Mouse (Mus musculus) neural tube, embryonic 14.5 days (tissue): ENCODE results near the gene Akip1. TPM values are rescaled to one million over a fixed set of nuclear protein-coding genes. Genes with fewer than 3 reads are reported as not detected.

Experiments
- ATAC-seq: fragments of 200-750 bp; cut with Nextera tagmentation; 2 replicates; pipeline ENCODE4 v1.8.0; 2017; ENCODE audit warnings: low read depth, mild to moderate bottlenecking, moderate TSS enrichment, moderate library complexity
- H3K27ac ChIP-seq: fragments of 300-500 bp; sonication (generic); 2 replicates; pipeline ENCODE4 v1.5.1; 2014; ENCODE audit warnings: low read depth, mild to moderate bottlenecking, control low read depth, low read length, moderate library complexity, mixed read lengths
- H3K27me3 ChIP-seq: fragments of 300-500 bp; sonication (generic); 2 replicates; pipeline ENCODE4 v1.6.1; 2014; ENCODE audit warnings: low read length; ENCODE audit not compliant: control insufficient read depth, insufficient read depth
- H3K36me3 ChIP-seq: fragments of 300-500 bp; sonication (generic); 2 replicates; pipeline ENCODE4 v1.6.1; 2014; ENCODE audit warnings: low read length, mixed read lengths; ENCODE audit not compliant: control insufficient read depth, insufficient read depth
- H3K4me1 ChIP-seq: fragments of 300-500 bp; sonication (generic); 2 replicates; pipeline ENCODE4 v1.6.1; 2014; ENCODE audit warnings: low read length; ENCODE audit not compliant: control insufficient read depth, insufficient read depth
- H3K4me2 ChIP-seq: fragments of 300-500 bp; sonication (generic); 2 replicates; pipeline ENCODE4 v1.6.1; 2014; ENCODE audit warnings: mild to moderate bottlenecking, low read depth, low read length, control low read depth
- H3K4me3 ChIP-seq: fragments of 300-500 bp; sonication (generic); 2 replicates; pipeline ENCODE4 v1.5.1; 2014; ENCODE audit warnings: low read depth, low read length, control low read depth, mixed read lengths
- H3K9ac ChIP-seq: fragments of 300-500 bp; sonication (generic); replicated peaks from 2 replicates; pipeline ENCODE4 v1.6.1; 2014; ENCODE audit warnings: low read depth, mild to moderate bottlenecking, control low read depth, low read length, mixed read lengths
- H3K9me3 ChIP-seq: fragments of 300-500 bp; sonication (generic); 2 replicates; pipeline ENCODE4 v1.6.1; 2016; ENCODE audit warnings: low read length; ENCODE audit not compliant: control insufficient read depth
- WGBS: fragments of 180-500 bp; shearing (Covaris S2); extraction: QIAGEN DNeasy Blood & Tissue Kit; methylation state at CpG from one replicate; pipeline ENCODE4 v1.1.7; 2014; 5-methylcytosine and 5-hydroxymethylcytosine counted together
- polyA plus RNA-seq: library from polyadenylated mRNA; unstranded; fragments of >200 nt; fragmentation: Nextera tagmentation; extraction: Ambion mirVana; gene quantifications from 2 replicates; pipeline ENCODE4 v1.2.1, GENCODE M21; 2014

Akip1 gene
- polyA plus RNA-seq, 1 experiment from 2014 or later = 12.9 TPM

DNA sequence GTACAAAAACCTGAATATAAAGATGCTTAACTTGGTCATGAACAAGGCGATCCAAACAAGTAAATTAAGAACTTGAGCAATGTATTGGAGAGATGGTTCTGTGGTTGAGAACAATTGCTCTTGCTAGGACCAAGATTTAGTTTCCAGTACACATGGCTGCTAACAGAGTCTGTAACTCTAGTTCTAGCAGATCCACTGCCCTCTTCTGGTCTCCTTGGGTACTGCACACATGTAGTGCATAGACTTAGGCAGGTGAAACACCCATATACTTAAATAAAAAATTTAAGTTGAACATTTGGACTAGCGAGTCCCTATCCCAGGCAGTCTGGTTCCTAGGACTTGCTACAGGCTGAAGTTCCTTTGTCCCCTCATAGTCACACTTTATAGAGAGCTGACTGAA lies 19.1 kb downstream of the Akip1 start:
- WGBS = 99% methylated on average over 2 of the region's 2 CpGs
- H3K27ac ChIP-seq = no peak overlapping the region
- no peak for ATAC-seq
- no peak overlapping the region for H3K4me2 ChIP-seq
- no peak overlapping the region for H3K9ac ChIP-seq
- no peaks in the 10 kb centered on the region for H3K9me3 ChIP-seq
- no peaks in the 10 kb centered on the region for H3K36me3 ChIP-seq
- no peak overlapping the region for H3K4me3 ChIP-seq
- H3K4me1 ChIP-seq = no peaks in the 10 kb centered on the region
- no peaks in the 10 kb centered on the region for H3K27me3 ChIP-seq

DNA sequence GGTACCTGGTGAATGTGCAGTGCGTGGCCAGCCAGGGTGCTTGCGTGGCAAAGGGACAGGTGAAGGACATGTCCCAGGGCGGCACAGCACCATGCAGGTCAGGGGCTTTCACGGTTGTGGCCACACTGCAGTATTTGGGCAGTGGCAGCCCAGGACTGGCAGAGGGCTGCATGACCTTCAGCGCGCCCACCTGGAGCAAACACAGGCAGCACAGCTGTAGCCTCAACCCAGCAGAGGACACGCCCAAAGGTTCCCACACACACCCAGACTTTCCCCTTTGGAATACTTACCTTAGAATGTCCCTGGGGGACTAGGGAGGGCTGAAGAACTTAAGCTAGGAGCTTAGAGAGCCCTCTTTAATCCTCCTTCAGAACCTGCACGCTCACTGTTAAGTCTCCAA lies 19.6 kb downstream of the Akip1 start:
- H3K27me3 ChIP-seq = no peaks in the 10 kb centered on the region
- H3K9me3 ChIP-seq = no peaks in the 10 kb centered on the region
- no peaks in the 10 kb centered on the region for H3K4me1 ChIP-seq
- WGBS = 96% methylated on average over 8 of the region's 8 CpGs
- no peak overlapping the region for H3K4me3 ChIP-seq
- no peak for ATAC-seq
- H3K27ac ChIP-seq = no peak overlapping the region
- no peak overlapping the region for H3K9ac ChIP-seq
- H3K4me2 ChIP-seq = no peak overlapping the region
- H3K36me3 ChIP-seq = no peaks in the 10 kb centered on the region

DNA sequence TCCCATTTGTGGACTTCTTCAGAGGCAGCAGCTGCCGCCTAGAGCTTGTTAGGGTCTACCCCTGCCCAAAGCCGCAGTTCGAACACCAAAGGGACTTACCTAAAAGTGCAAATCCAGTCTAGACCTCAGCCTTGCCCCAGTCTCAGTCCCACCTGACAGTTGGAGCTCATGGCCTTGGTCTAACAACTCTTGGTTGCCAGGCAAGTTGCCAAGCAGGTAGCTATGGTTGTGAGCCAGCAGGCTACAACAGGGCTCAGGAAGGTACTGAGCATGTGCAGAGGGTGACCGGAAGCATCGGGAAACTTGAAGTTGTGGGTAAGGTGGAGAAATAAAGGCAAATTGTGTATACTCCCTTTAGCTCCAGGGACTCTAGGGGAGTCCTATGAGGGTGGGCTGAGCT lies 20.2 kb downstream of the Akip1 start, which contains the start of gene BC051019:
Gene BC051019, minus strand, starts transcription at position 154 of the 400 bp plus-strand sequence.
- Histone ChIP-seq H3K9ac (no peak within 1 kb of the TSS), H3K36me3 (no peaks in the 10 kb centered on the region), H3K4me1 (no peaks in the 10 kb centered on the region), H3K4me3 (no peak within 1 kb of the TSS), H3K4me2 (no peak within 1 kb of the TSS), H3K27ac (no peak within 1 kb of the TSS), H3K27me3 (no peaks in the 10 kb centered on the region), H3K9me3 (no peaks in the 10 kb centered on the region)
- WGBS = 93% methylated on average over 5 of the region's 5 CpGs
- no peak for ATAC-seq

DNA sequence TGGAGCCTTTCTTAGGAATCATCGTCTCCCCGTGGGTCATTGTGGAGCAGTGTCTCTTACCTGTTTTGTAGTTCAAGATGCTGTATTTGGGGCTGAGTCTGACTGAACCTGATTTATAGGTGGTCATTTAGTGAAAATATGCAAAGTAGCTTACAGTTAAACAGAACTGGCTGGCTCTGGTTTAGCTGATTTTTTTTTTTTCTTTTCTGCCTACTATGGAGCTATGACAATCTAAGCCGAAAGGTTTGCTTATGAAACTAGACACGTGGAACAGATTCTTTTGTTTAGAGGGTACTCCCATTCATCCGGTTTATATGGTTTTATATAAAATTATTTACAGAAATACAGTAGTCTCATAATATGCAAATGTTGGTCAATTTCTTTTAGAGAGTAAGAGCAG lies 28.1 kb downstream of the Akip1 start, which contains the start of gene Ascl3:
Gene Ascl3, minus strand, starts transcription at position 101 of the 400 bp plus-strand sequence.
- Histone ChIP-seq H3K36me3 (peaks cover 18% of the 10 kb centered on the region), H3K27me3 (no peaks in the 10 kb centered on the region), H3K9me3 (no peaks in the 10 kb centered on the region), H3K27ac (no peak within 1 kb of the TSS), H3K4me2 (no peak within 1 kb of the TSS), H3K4me1 (no peaks in the 10 kb centered on the region), H3K4me3 (no peak within 1 kb of the TSS), H3K9ac (no peak within 1 kb of the TSS)
- WGBS = 88% methylated on average over 5 of the region's 5 CpGs
- ATAC-seq = no peak

DNA sequence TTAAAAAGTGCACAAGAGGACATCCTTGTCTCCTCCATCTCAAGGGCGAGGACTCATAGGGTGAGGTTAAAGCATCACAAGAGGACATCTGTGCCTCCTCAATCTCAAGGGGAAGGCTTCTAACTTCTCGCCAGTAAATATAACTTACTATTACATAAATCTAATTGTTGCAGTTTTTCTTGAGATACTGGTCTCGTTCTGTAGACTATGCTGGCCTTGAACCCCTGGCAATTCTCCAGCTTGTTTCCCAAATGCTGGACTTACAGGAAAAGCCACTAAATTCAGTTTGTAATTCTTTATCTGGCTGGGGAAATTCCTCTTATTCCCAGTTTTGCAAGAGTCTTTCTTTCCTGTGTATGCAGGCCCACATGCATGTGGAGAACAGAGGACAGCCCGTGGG lies 31.3 kb downstream of the Akip1 start:
- H3K9me3 ChIP-seq = no peaks in the 10 kb centered on the region
- no peaks in the 10 kb centered on the region for H3K4me1 ChIP-seq
- no peaks in the 10 kb centered on the region for H3K27me3 ChIP-seq
- H3K9ac ChIP-seq = no peak overlapping the region
- ATAC-seq = no peak
- 92% methylated on average over 4 of the region's 4 CpGs for WGBS
- H3K4me2 ChIP-seq = no peak overlapping the region
- no peak overlapping the region for H3K27ac ChIP-seq
- H3K4me3 ChIP-seq = no peak overlapping the region
- H3K36me3 ChIP-seq = peaks cover 30% of the 10 kb centered on the region

DNA sequence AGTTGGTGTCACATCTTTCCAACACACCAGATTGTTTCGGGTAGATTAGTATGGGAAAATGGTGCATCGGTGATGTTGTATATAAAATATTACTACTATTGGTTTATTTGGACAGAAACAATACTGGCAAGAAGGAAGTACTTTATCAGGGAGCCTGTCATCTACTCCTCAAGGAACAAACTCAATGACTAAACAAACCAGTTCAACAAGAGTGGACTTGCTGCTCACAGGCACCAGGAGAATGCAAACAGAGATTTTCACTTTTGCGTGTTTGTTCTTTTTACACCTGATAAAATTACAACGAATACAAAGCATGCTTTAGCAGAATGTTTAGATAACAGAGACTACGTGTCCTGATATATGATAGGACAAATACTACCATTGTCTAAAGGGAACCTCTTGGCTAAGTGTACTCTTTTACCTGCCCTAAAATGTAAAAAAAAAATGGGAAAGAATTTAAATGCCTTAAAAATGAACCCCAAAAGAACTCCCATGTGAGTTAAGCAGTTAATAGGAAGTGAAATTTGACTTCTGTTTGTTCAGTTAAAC lies 36.4 kb downstream of the Akip1 start:
- ATAC-seq = no peak
- peaks cover 66% of the 10 kb centered on the region for H3K36me3 ChIP-seq

DNA sequence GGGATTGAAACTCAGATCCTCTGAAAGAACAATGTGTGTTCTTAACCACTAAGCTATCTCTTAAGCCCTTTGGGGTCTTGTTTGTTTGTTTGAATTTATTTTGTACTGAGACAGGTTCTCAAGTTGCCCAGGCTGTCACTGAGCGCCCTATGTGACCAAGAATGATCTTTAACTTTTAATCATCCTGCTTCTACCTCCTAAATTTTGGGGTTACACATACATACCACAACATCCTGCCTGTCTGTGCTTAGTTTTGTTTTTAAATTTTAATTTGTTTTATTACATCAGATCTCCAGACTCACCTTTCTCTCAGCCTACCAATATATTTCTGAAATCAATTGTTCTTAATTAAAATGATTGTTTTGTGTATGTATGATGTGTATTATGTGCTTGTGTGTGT lies 37.6 kb downstream of the Akip1 start:
- no peak for ATAC-seq
- no peaks in the 10 kb centered on the region for H3K9me3 ChIP-seq
- no peaks in the 10 kb centered on the region for H3K4me1 ChIP-seq
- H3K9ac ChIP-seq = no peak overlapping the region
- H3K27me3 ChIP-seq = no peaks in the 10 kb centered on the region
- WGBS = 90% methylated on average over 1 of the region's 1 CpGs
- no peak overlapping the region for H3K27ac ChIP-seq
- H3K4me2 ChIP-seq = no peak overlapping the region
- H3K36me3 ChIP-seq = peaks cover 58% of the 10 kb centered on the region
- H3K4me3 ChIP-seq = no peak overlapping the region

More for the DNA sequence above, 36.4 kb downstream of the Akip1 start:
- no peaks in the 10 kb centered on the region for H3K9me3 ChIP-seq
- no peaks in the 10 kb centered on the region for H3K27me3 ChIP-seq
- no peak overlapping the region for H3K27ac ChIP-seq
- no peaks in the 10 kb centered on the region for H3K4me1 ChIP-seq
- H3K9ac ChIP-seq = no peak overlapping the region
- H3K4me2 ChIP-seq = no peak overlapping the region
- H3K4me3 ChIP-seq = no peak overlapping the region
- 94% methylated on average over 5 of the region's 5 CpGs for WGBS

DNA sequence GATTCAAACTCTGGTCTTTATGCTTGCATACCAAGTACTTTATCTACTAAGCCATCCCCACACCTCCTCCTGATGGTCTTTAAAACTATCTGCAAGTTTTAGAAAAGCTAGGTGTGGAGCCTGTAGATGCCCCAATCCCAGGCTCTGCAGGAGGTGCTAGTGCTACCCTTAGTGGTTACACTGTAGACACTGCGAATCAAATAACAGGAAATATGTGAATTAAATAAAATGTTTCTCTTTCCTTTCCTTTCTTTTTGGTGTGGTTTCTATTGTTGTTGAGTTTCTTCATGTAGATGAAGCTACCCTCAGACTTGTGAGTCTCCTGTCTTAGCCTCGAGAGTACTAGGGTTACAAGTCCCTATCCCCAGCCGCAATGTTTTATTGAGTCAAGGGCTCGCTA lies 38.2 kb downstream of the Akip1 start:
- Histone ChIP-seq H3K27me3 (no peaks in the 10 kb centered on the region), H3K4me1 (no peaks in the 10 kb centered on the region), H3K27ac (no peak overlapping the region), H3K36me3 (peaks cover 55% of the 10 kb centered on the region), H3K4me2 (no peak overlapping the region), H3K9me3 (no peaks in the 10 kb centered on the region), H3K4me3 (no peak overlapping the region), H3K9ac (no peak overlapping the region)
- WGBS = 95% methylated on average over 4 of the region's 4 CpGs
- ATAC-seq = no peak

DNA sequence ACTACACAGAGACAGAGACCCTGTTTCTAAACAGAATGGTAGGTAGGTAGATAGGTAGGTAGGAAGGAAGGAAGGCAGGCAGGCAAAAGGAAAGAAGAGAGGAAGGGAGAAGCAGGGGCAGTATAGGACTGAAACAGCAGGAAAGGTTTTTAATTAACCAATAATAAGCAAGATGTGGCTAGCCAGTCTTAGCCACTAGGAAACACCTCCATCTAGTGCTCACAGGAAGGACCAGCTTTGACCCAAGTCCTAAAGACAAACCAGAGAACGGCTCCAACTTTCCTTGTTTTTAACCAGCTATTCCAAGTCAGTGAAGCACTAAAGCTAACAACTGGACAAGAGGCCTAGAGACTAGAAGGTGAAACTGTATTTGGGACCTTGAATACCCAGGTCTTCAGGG lies 44.3 kb downstream of the Akip1 start:
- H3K9me3 ChIP-seq = no peaks in the 10 kb centered on the region

More for the DNA sequence above, 44.3 kb downstream of the Akip1 start:
- H3K27me3 ChIP-seq = no peaks in the 10 kb centered on the region; the same call in 1 of the 2 replicates
- H3K36me3 ChIP-seq = peaks cover 30% of the 10 kb centered on the region
- no peak overlapping the region for H3K4me3 ChIP-seq
- H3K4me2 ChIP-seq = no peak overlapping the region
- H3K27ac ChIP-seq = no peak overlapping the region
- H3K4me1 ChIP-seq = peaks cover 8% of the 10 kb centered on the region
- no peak for ATAC-seq
- 68% methylated on average over 1 of the region's 1 CpGs for WGBS
- no peak overlapping the region for H3K9ac ChIP-seq
